Mouse (Mus musculus): ENCODE data around the gene Dppa5a.
"Not testable (repeated sequence)": the region's sequence is repeated elsewhere in the genome, so short reads cannot be mapped to it uniquely, and the experiment has no call there.

The Dppa5a gene

GRCm38 (mm10) chr9:78367959-78368358 is at the start of gene Dppa5a:
Gene Dppa5a (minus strand): TSS chr9:78368177.
- DNase-seq (ENCODE audit: low spot score): not testable (repeated sequence)

GRCm38 (mm10) chr9:78401596-78401995 is 33.6 kb upstream of the Dppa5a start:
- DNase-seq (ENCODE audit: low spot score): no peak

- no peak for DNase-seq (ENCODE audit: low spot score)
Measured at GRCm38 (mm10) chr9:78400570-78400969, 32.6 kb upstream of the Dppa5a start.

- no peak for DNase-seq (ENCODE audit: low spot score)
Measured at GRCm38 (mm10) chr9:78396517-78396916, 28.5 kb upstream of the Dppa5a start.

- DNase-seq (ENCODE audit: low spot score): no peak
Measured at GRCm38 (mm10) chr9:78395630-78396351, 27.8 kb upstream of the Dppa5a start, which contains the start of gene Ddx43. Gene Ddx43 (plus strand): TSS chr9:78395777.

- DNase-seq (ENCODE audit: low spot score): no peak
Measured at GRCm38 (mm10) chr9:78395244-78395629, 27.3 kb upstream of the Dppa5a start.

GRCm38 (mm10) chr9:78394602-78395001 is 26.6 kb upstream of the Dppa5a start:
- peak; percentile 10 for DNase-seq (ENCODE audit: low spot score)

GRCm38 (mm10) chr9:78393741-78394140 is 25.8 kb upstream of the Dppa5a start:
- no peak for DNase-seq (ENCODE audit: low spot score)

- no peak for DNase-seq (ENCODE audit: low spot score)
Measured at GRCm38 (mm10) chr9:78389981-78390380, 22.0 kb upstream of the Dppa5a start.

GRCm38 (mm10) chr9:78386947-78387346 is 19.0 kb upstream of the Dppa5a start:
- DNase-seq (ENCODE audit: low spot score): no peak

- peak; percentile 9 for DNase-seq (ENCODE audit: low spot score)
Measured at GRCm38 (mm10) chr9:78385893-78386292, 17.9 kb upstream of the Dppa5a start.

- DNase-seq (ENCODE audit: low spot score): peak; percentile 64
Measured at GRCm38 (mm10) chr9:78378113-78378785, 10.3 kb upstream of the Dppa5a start, which contains the start of gene Ooep. Gene Ooep (minus strand): TSS chr9:78378725.

GRCm38 (mm10) chr9:78377546-78377945 is 9.6 kb upstream of the Dppa5a start:
- DNase-seq (ENCODE audit: low spot score): no peak

- no peak for DNase-seq (ENCODE audit: low spot score)
Measured at GRCm38 (mm10) chr9:78375486-78375885, 7.5 kb upstream of the Dppa5a start.

GRCm38 (mm10) chr9:78374885-78375389 is 7.0 kb upstream of the Dppa5a start:
- DNase-seq (ENCODE audit: low spot score): no peak

GRCm38 (mm10) chr9:78374397-78374796 is 6.4 kb upstream of the Dppa5a start:
- no peak for DNase-seq (ENCODE audit: low spot score)

- DNase-seq (ENCODE audit: low spot score): no peak
Measured at GRCm38 (mm10) chr9:78372827-78373504, 5.0 kb upstream of the Dppa5a start.

- no peak for DNase-seq (ENCODE audit: low spot score)
Measured at GRCm38 (mm10) chr9:78371441-78371840, 3.5 kb upstream of the Dppa5a start.

GRCm38 (mm10) chr9:78369786-78370185 is 1.8 kb upstream of the Dppa5a start:
- no peak for DNase-seq (ENCODE audit: low spot score)

- no peak for DNase-seq (ENCODE audit: low spot score)
Measured at GRCm38 (mm10) chr9:78369349-78369748, 1.4 kb upstream of the Dppa5a start.

- no peak for DNase-seq (ENCODE audit: low spot score)
Measured at GRCm38 (mm10) chr9:78368671-78369293, 805 bp upstream of the Dppa5a start.

All from MN1 (cell line).